Mouse (Mus musculus) midbrain, embryonic 12.5 days (tissue): ENCODE measurements around the gene Stat6. TPM values are rescaled to one million over a fixed set of nuclear protein-coding genes. Genes with fewer than 3 reads are reported as not detected.

ENCODE experiments used
- ATAC-seq: fragments of 200-750 bp; cut with Nextera tagmentation; 2 replicates; pipeline ENCODE4 v1.8.0; 2017; ENCODE audit warnings: low read depth, moderate TSS enrichment, moderate library complexity; ENCODE audit not compliant: low FRiP score
- H3K27ac ChIP-seq: fragments of 300-500 bp; sonication (generic); replicated peaks from 2 replicates; pipeline ENCODE4 v1.5.1; 2016; ENCODE audit warnings: mild to moderate bottlenecking
- H3K27me3 ChIP-seq: fragments of 300-500 bp; sonication (generic); 2 replicates; pipeline ENCODE4 v1.6.1; 2016; ENCODE audit warnings: mild to moderate bottlenecking
- H3K36me3 ChIP-seq: fragments of 300-500 bp; sonication (generic); 2 replicates; pipeline ENCODE4 v1.6.1; 2016
- H3K4me1 ChIP-seq: fragments of 300-500 bp; sonication (generic); 2 replicates; pipeline ENCODE4 v1.6.1; 2016
- H3K4me2 ChIP-seq: fragments of 300-500 bp; sonication (generic); replicated peaks from 2 replicates; pipeline ENCODE4 v1.6.1; 2016; ENCODE audit warnings: mild to moderate bottlenecking, moderate library complexity
- H3K4me3 ChIP-seq: fragments of 300-500 bp; sonication (generic); 2 replicates; pipeline ENCODE4 v1.5.1; 2016; ENCODE audit warnings: mild to moderate bottlenecking
- H3K9ac ChIP-seq: fragments of 300-500 bp; sonication (generic); replicated peaks from 2 replicates; pipeline ENCODE4 v1.6.1; 2016; ENCODE audit warnings: mild to moderate bottlenecking, moderate library complexity
- H3K9me3 ChIP-seq: fragments of 300-500 bp; sonication (generic); 2 replicates; pipeline ENCODE4 v1.6.1; 2016; ENCODE audit warnings: mild to moderate bottlenecking
- WGBS: fragments of 180-500 bp; shearing (Covaris S2); methylation state at CpG from one replicate; pipeline ENCODE4 v1.1.7; 2016; 5-methylcytosine and 5-hydroxymethylcytosine counted together
- polyA plus RNA-seq: library from polyadenylated mRNA; unstranded; fragments of >200 nt; fragmentation: Nextera tagmentation; extraction: Ambion mirVana; gene quantifications from 2 replicates; pipeline ENCODE4 v1.2.1, GENCODE M21; 2016

Gene Stat6
- polyA plus RNA-seq, result 6.1 and 9.0 TPM in 2 replicates

GRCm38 (mm10) chr10:127642772-127643552, at the start of gene Stat6:
Gene Stat6, plus strand, starts transcription at chr10:127642986.
- Histone ChIP-seq H3K9ac (peak within 1 kb of the TSS; percentile 33), H3K9me3 (no peaks in the 10 kb centered on the region), H3K4me3 (peak within 1 kb of the TSS; percentile 36), H3K27ac (no peak within 1 kb of the TSS), H3K4me2 (peak within 1 kb of the TSS; percentile 50), H3K4me1 (peaks cover 19% of the 10 kb centered on the region), H3K27me3 (peaks cover 30% of the 10 kb centered on the region), H3K36me3 (no peaks in the 10 kb centered on the region)
- 4% methylated on average over 37 of the region's 37 CpGs for WGBS
- ATAC-seq, result peak; percentile 45; the same call in 1 of the 2 replicates

GRCm38 (mm10) chr10:127594405-127594804, 48.4 kb upstream of the Stat6 start:
- 91% methylated on average over 8 of the region's 8 CpGs for WGBS

GRCm38 (mm10) chr10:127594930-127595715, 47.7 kb upstream of the Stat6 start:
- H3K36me3 ChIP-seq, result peaks cover 65% of the 10 kb centered on the region
- no peak for ATAC-seq
- no peak overlapping the region for H3K4me3 ChIP-seq
- 93% methylated on average over 30 of the region's 30 CpGs for WGBS
- no peak overlapping the region for H3K27ac ChIP-seq
- H3K4me1 ChIP-seq, result peaks cover 12% of the 10 kb centered on the region
- no peaks in the 10 kb centered on the region for H3K9me3 ChIP-seq
- no peak overlapping the region for H3K9ac ChIP-seq
- no peaks in the 10 kb centered on the region for H3K27me3 ChIP-seq
- no peak overlapping the region for H3K4me2 ChIP-seq

More at GRCm38 (mm10) chr10:127594405-127594804, 48.4 kb upstream of the Stat6 start:
- ATAC-seq, result no peak
- Histone ChIP-seq H3K36me3 (peaks cover 70% of the 10 kb centered on the region), H3K27ac (no peak overlapping the region), H3K4me3 (no peak overlapping the region), H3K9ac (no peak overlapping the region), H3K4me2 (no peak overlapping the region), H3K27me3 (no peaks in the 10 kb centered on the region), H3K9me3 (no peaks in the 10 kb centered on the region), H3K4me1 (peaks cover 12% of the 10 kb centered on the region)

GRCm38 (mm10) chr10:127596321-127596941, 46.4 kb upstream of the Stat6 start:
- Histone ChIP-seq H3K4me2 (no peak overlapping the region), H3K9ac (no peak overlapping the region), H3K27me3 (no peaks in the 10 kb centered on the region), H3K4me3 (no peak overlapping the region), H3K4me1 (peaks cover 12% of the 10 kb centered on the region), H3K36me3 (peaks cover 65% of the 10 kb centered on the region), H3K27ac (no peak overlapping the region), H3K9me3 (no peaks in the 10 kb centered on the region)
- ATAC-seq, result no peak
- WGBS, result 67% methylated on average over 7 of the region's 7 CpGs

DNA sequence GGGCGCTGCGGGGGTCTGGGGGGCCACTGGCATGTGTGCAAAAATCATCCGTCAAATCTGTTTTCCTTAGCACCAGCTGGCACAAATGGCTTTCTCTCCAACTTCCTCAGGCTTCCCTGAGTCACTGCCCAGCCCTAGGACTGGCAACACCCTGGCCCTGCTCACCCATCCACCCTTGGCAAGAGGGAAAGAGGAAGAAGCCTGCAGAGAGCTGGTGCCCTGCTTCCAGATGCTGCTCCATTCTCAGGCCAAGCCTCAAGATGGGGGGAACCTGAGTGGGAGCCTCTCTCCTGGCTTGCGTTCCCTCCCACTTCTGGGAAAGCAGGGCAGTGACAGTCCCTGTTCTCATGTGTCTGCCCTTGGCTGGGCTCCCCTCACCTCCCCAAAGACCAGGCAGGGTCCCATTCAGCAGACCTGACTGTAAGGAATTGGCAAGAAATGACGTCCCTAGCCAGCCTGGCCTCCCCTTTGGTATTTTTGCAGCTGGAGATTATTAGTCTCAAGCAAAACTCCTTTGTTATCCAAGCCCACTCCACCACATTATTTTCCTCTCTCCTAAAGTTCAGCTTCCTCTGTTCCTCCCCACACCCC, 45.4 kb upstream of the Stat6 start:
- Histone ChIP-seq H3K4me3 (no peak overlapping the region), H3K9ac (no peak overlapping the region), H3K4me1 (peaks cover 12% of the 10 kb centered on the region), H3K4me2 (no peak overlapping the region), H3K36me3 (peaks cover 65% of the 10 kb centered on the region), H3K27ac (no peak overlapping the region), H3K9me3 (no peaks in the 10 kb centered on the region), H3K27me3 (no peaks in the 10 kb centered on the region)
- ATAC-seq, result no peak
- WGBS, result 83% methylated on average over 5 of the region's 5 CpGs

GRCm38 (mm10) chr10:127598607-127599006, 44.2 kb upstream of the Stat6 start:
- no peaks in the 10 kb centered on the region for H3K27me3 ChIP-seq
- H3K4me3 ChIP-seq, result no peak overlapping the region
- H3K9me3 ChIP-seq, result no peaks in the 10 kb centered on the region
- H3K4me2 ChIP-seq, result no peak overlapping the region
- no peak overlapping the region for H3K27ac ChIP-seq
- no peak overlapping the region for H3K9ac ChIP-seq
- H3K36me3 ChIP-seq, result peaks cover 65% of the 10 kb centered on the region
- H3K4me1 ChIP-seq, result peaks cover 12% of the 10 kb centered on the region
- no peak for ATAC-seq
- 50% methylated on average over 8 of the region's 8 CpGs for WGBS

- H3K27ac ChIP-seq, result no peak overlapping the region
- no peak overlapping the region for H3K4me3 ChIP-seq
- H3K9ac ChIP-seq, result no peak overlapping the region
- 86% methylated on average over 11 of the region's 11 CpGs for WGBS
- peaks cover 12% of the 10 kb centered on the region for H3K4me1 ChIP-seq
- no peak overlapping the region for H3K4me2 ChIP-seq
- peaks cover 65% of the 10 kb centered on the region for H3K36me3 ChIP-seq
- no peaks in the 10 kb centered on the region for H3K9me3 ChIP-seq
- no peaks in the 10 kb centered on the region for H3K27me3 ChIP-seq
- no peak for ATAC-seq
Observed at GRCm38 (mm10) chr10:127599252-127599651, 43.5 kb upstream of the Stat6 start.

DNA sequence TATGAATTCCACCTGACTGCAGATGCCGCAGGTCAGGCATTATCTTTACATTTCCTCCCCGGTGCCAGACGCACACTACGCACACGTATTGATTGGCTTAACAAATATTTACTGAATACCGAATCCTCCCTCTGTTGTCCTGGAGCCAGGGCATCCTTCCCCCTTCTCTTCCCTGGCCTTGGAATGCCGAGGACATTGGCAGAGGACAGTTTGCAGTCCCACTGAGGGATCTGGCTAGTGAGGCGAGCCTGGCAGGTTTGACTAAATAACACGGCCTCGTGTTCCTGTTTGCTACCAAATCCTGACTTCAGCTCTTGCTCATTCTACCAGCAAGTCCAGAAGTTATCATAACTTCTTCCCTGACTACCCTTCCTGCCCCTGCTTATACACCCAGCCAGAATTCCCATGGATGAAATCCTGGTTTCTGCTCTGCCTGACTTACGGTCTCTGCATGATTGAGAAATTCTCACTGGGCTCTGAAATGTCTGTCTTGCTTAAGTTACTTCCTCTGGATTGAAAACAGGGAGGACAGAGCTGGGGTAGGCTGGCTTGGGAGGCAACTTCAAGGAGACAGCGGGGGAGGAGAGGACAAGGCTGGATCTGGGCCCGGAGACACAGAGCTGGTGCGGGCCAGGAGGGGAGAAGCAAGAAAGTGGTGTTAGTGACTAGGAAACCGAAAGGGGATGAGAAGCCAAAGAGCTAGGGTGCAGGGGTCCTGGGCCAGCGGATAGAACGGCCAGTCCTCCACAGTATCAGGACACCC, 42.8 kb upstream of the Stat6 start:
- Histone ChIP-seq H3K36me3 (peaks cover 65% of the 10 kb centered on the region), H3K9me3 (no peaks in the 10 kb centered on the region), H3K4me1 (peaks cover 12% of the 10 kb centered on the region), H3K4me2 (no peak overlapping the region), H3K9ac (no peak overlapping the region; the same call in 1 of the 2 replicates), H3K4me3 (no peak overlapping the region), H3K27ac (no peak overlapping the region), H3K27me3 (no peaks in the 10 kb centered on the region)
- ATAC-seq, result no peak
- 70% methylated on average over 17 of the region's 17 CpGs for WGBS

DNA sequence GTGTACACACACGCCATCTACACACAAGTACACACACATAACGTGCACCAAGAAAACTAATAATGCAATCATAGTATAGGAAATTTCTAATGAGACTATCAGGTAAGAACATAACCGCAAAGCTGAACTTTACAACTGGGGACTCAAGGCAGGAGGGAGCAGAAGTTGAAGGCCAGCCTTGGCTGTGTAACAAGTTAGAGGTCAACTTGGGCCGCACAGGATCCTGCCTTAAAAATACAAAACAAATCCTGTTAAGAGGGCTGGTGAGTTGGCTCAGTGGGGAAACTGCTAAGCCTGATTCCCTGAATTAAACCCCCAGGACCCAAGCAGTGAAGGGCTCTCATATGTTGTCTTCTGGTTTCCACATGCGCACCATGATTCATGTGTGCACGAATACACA, 40.6 kb upstream of the Stat6 start:
- Histone ChIP-seq H3K36me3 (peaks cover 76% of the 10 kb centered on the region), H3K4me3 (no peak overlapping the region), H3K27me3 (no peaks in the 10 kb centered on the region), H3K9me3 (no peaks in the 10 kb centered on the region), H3K4me2 (no peak overlapping the region), H3K4me1 (peaks cover 5% of the 10 kb centered on the region; the same call in 1 of the 2 replicates), H3K9ac (no peak overlapping the region), H3K27ac (no peak overlapping the region)
- no peak for ATAC-seq
- WGBS, result 96% methylated on average over 6 of the region's 6 CpGs

- Histone ChIP-seq H3K9ac (no peak overlapping the region), H3K36me3 (peaks cover 86% of the 10 kb centered on the region), H3K27ac (no peak overlapping the region), H3K9me3 (no peaks in the 10 kb centered on the region), H3K4me3 (no peak overlapping the region), H3K4me1 (no peaks in the 10 kb centered on the region), H3K4me2 (no peak overlapping the region), H3K27me3 (no peaks in the 10 kb centered on the region)
- WGBS, result 81% methylated on average over 13 of the region's 13 CpGs
- no peak for ATAC-seq
Observed at GRCm38 (mm10) chr10:127603437-127604371, 39.1 kb upstream of the Stat6 start.
